Mouse (Mus musculus): ENCODE results near the gene Gm20388.
A peak's percentile ranks its signal among the peaks of the same experiment; 100 is the strongest.

The Gm20388 gene

GRCm38 (mm10) chr8:120684082-120684481, 773.4 kb downstream of the Gm20388 start:
- DNase-seq (ENCODE audit: low spot score), result no peak

GRCm38 (mm10) chr8:120685097-120685496, 774.5 kb downstream of the Gm20388 start:
- no peak for DNase-seq (ENCODE audit: low spot score)

- no peak for DNase-seq (ENCODE audit: low spot score)
Measured at GRCm38 (mm10) chr8:120685591-120685990, 775.0 kb downstream of the Gm20388 start.

- no peak for DNase-seq (ENCODE audit: low spot score)
Measured at GRCm38 (mm10) chr8:120686051-120686450, 775.4 kb downstream of the Gm20388 start.

GRCm38 (mm10) chr8:120686576-120686975, 775.9 kb downstream of the Gm20388 start:
- no peak for DNase-seq (ENCODE audit: low spot score)

- DNase-seq (ENCODE audit: low spot score), result no peak
Measured at GRCm38 (mm10) chr8:120687786-120688185, 777.1 kb downstream of the Gm20388 start.

GRCm38 (mm10) chr8:120688511-120688910, 777.9 kb downstream of the Gm20388 start:
- DNase-seq (ENCODE audit: low spot score), result no peak

GRCm38 (mm10) chr8:120692934-120693333, 782.3 kb downstream of the Gm20388 start:
- no peak for DNase-seq (ENCODE audit: low spot score)

- DNase-seq (ENCODE audit: low spot score), result peak; percentile 71
Measured at GRCm38 (mm10) chr8:120693861-120694493, 783.3 kb downstream of the Gm20388 start.

- DNase-seq (ENCODE audit: low spot score), result peak; percentile 31
Measured at GRCm38 (mm10) chr8:120696401-120697153, 785.9 kb downstream of the Gm20388 start.

- DNase-seq (ENCODE audit: low spot score), result no peak
Measured at GRCm38 (mm10) chr8:120697154-120697978, 786.7 kb downstream of the Gm20388 start.

GRCm38 (mm10) chr8:120697979-120698272, 787.3 kb downstream of the Gm20388 start:
- no peak for DNase-seq (ENCODE audit: low spot score)

GRCm38 (mm10) chr8:120698426-120698825, 787.8 kb downstream of the Gm20388 start:
- DNase-seq (ENCODE audit: low spot score), result no peak

GRCm38 (mm10) chr8:120699079-120699478, 788.4 kb downstream of the Gm20388 start:
- no peak for DNase-seq (ENCODE audit: low spot score)

GRCm38 (mm10) chr8:120699565-120699964, 788.9 kb downstream of the Gm20388 start:
- no peak for DNase-seq (ENCODE audit: low spot score)

GRCm38 (mm10) chr8:120700053-120700452, 789.4 kb downstream of the Gm20388 start:
- DNase-seq (ENCODE audit: low spot score), result no peak

GRCm38 (mm10) chr8:120701758-120702465, 791.3 kb downstream of the Gm20388 start:
- no peak for DNase-seq (ENCODE audit: low spot score)

- no peak for DNase-seq (ENCODE audit: low spot score)
Measured at GRCm38 (mm10) chr8:120704203-120704602, 793.6 kb downstream of the Gm20388 start.

GRCm38 (mm10) chr8:120705163-120705562, 794.5 kb downstream of the Gm20388 start:
- DNase-seq (ENCODE audit: low spot score), result no peak

- DNase-seq (ENCODE audit: low spot score), result no peak
Measured at GRCm38 (mm10) chr8:120706193-120706592, 795.6 kb downstream of the Gm20388 start.

- no peak for DNase-seq (ENCODE audit: low spot score)
Measured at GRCm38 (mm10) chr8:120709176-120709575, 798.5 kb downstream of the Gm20388 start.

GRCm38 (mm10) chr8:120715200-120715599, 804.6 kb downstream of the Gm20388 start:
- DNase-seq (ENCODE audit: low spot score), result no peak
